Mouse (Mus musculus) spleen, adult 10 weeks (tissue): ENCODE measurements around the gene Gemin7. TPM values are rescaled to one million over a fixed set of nuclear protein-coding genes. Genes with fewer than 3 reads are reported as not detected.

ENCODE experiments used
- polyA plus RNA-seq: library from polyadenylated mRNA; stranded (reverse); fragments of 350-450 nt; fragmentation: Illumina TruSeq; extraction: RNeasy Lipid Tissue Mini Kit (QIAGEN cat#74804); gene quantifications from one replicate; pipeline ENCODE4 v1.2.3, GENCODE M21; 2015; ENCODE audit warnings: low replicate concordance; ENCODE audit not compliant: insufficient read depth

Gemin7 gene
- polyA plus RNA-seq: 77.3 TPM

GRCm38 (mm10) chr7:19577141-19577852 lies at the start of gene Gemin7, which contains the start of gene Zfp296:
Gene Gemin7 (minus strand): TSS chr7:19577595.
Gene Zfp296 (plus strand): TSS chr7:19577287.

GRCm38 (mm10) chr7:19603849-19604605 lies 26.6 kb upstream of the Gemin7 start, which contains the start of gene Clasrp:
Gene Clasrp (minus strand): TSS chr7:19604486.

GRCm38 (mm10) chr7:19562643-19563410 lies 14.6 kb downstream of the Gemin7 start, which contains the start of gene Ppp1r37:
Gene Ppp1r37 (minus strand): TSS chr7:19563076.

GRCm38 (mm10) chr7:19517652-19518365 lies 59.6 kb downstream of the Gemin7 start, which contains the start of gene Nkpd1:
Gene Nkpd1 (plus strand): TSS chr7:19517838.

Other genes with a start within 250 kb of the Gemin7 start
- 15.9 TPM for gene Ercc1, start 232.8 kb downstream of the Gemin7 start, polyA plus RNA-seq
- 7.3 TPM for gene Cd3eap, start 218.1 kb downstream of the Gemin7 start, polyA plus RNA-seq
- gene Ppp1r13l, start 217.8 kb downstream of the Gemin7 start, polyA plus RNA-seq: 0.11 TPM
- gene Ercc2, start 195.6 kb downstream of the Gemin7 start, polyA plus RNA-seq: 21.4 TPM
- not detected for gene Klc3, start 173.5 kb downstream of the Gemin7 start, polyA plus RNA-seq
- gene Ckm, start 172.8 kb downstream of the Gemin7 start, polyA plus RNA-seq: not detected
- 9.6 TPM for gene Mark4, start 118.8 kb downstream of the Gemin7 start, polyA plus RNA-seq
- 2.4 TPM for gene Exoc3l2, start 114.3 kb downstream of the Gemin7 start, polyA plus RNA-seq
- 8.9 TPM for gene Bloc1s3, start 69.2 kb downstream of the Gemin7 start, polyA plus RNA-seq
- gene Trappc6a, start 69.2 kb downstream of the Gemin7 start, polyA plus RNA-seq: 4.6 TPM
- 0.26 TPM for gene Nkpd1, start 59.8 kb downstream of the Gemin7 start, polyA plus RNA-seq
- 6.9 TPM for gene Ppp1r37, start 14.5 kb downstream of the Gemin7 start, polyA plus RNA-seq
- gene Zfp296, start 308 bp downstream of the Gemin7 start, polyA plus RNA-seq: 2.5 TPM
- gene Clasrp, start 26.9 kb upstream of the Gemin7 start, polyA plus RNA-seq: 39.0 TPM
- 33.2 TPM for gene Relb, start 51.8 kb upstream of the Gemin7 start, polyA plus RNA-seq
- 90.3 TPM for gene Clptm1, start 87.4 kb upstream of the Gemin7 start, polyA plus RNA-seq
- gene Apoc2, start 100.3 kb upstream of the Gemin7 start, polyA plus RNA-seq: 2.6 TPM
- not detected for gene Gm44805, start 103.8 kb upstream of the Gemin7 start, polyA plus RNA-seq
- not detected for gene Apoc4, start 103.9 kb upstream of the Gemin7 start, polyA plus RNA-seq
- 27.6 TPM for gene Apoc1, start 115.1 kb upstream of the Gemin7 start, polyA plus RNA-seq
- 297 TPM for gene Apoe, start 121.6 kb upstream of the Gemin7 start, polyA plus RNA-seq
- gene Tomm40, start 137.8 kb upstream of the Gemin7 start, polyA plus RNA-seq: 9.2 TPM
- gene Nectin2, start 172.9 kb upstream of the Gemin7 start, polyA plus RNA-seq: 6.5 TPM
- gene Bcam, start 193.4 kb upstream of the Gemin7 start, polyA plus RNA-seq: 2.9 TPM
- 0.40 TPM for gene Cblc, start 219.2 kb upstream of the Gemin7 start, polyA plus RNA-seq
- 48.7 TPM for gene Bcl3, start 245.2 kb upstream of the Gemin7 start, polyA plus RNA-seq